Mouse (Mus musculus) liver, adult 2 months (tissue): ENCODE data around the gene Neil3. TPM values are rescaled to one million over a fixed set of nuclear protein-coding genes. Genes with fewer than 3 reads are reported as not detected.

ENCODE experiments used
- DNase-seq: peaks from one replicate; pipeline ENCODE4 v3.0.0-alpha.2; 2011; ENCODE audit warnings: low read depth, low spot score; ENCODE audit errors: extremely low read depth
- H3K27ac ChIP-seq: fragments of 200-500 bp; replicated peaks from 2 replicates; pipeline ENCODE4 v1.5.1; 2012; ENCODE audit warnings: low read depth, mild to moderate bottlenecking, control low read depth, inconsistent platforms, low read length; ENCODE audit not compliant: insufficient read depth
- H3K27me3 ChIP-seq: fragments of 200-500 bp; 2 replicates; pipeline ENCODE4 v1.6.1; 2012; ENCODE audit warnings: mild to moderate bottlenecking, moderate library complexity, low read length, inconsistent platforms; ENCODE audit not compliant: control insufficient read depth, insufficient read depth
- H3K36me3 ChIP-seq: fragments of 200-500 bp; 2 replicates; pipeline ENCODE4 v1.6.1; 2012; ENCODE audit warnings: low read length, inconsistent platforms; ENCODE audit not compliant: control insufficient read depth, insufficient read depth
- H3K4me1 ChIP-seq: fragments of 200-500 bp; 2 replicates; pipeline ENCODE4 v1.6.1; 2011; ENCODE audit warnings: low read length; ENCODE audit not compliant: control insufficient read depth, insufficient read depth
- H3K4me3 ChIP-seq: fragments of 200-500 bp; 2 replicates; pipeline ENCODE4 v1.5.1; 2011; ENCODE audit warnings: low read depth, mild to moderate bottlenecking, control low read depth, low read length, moderate library complexity; ENCODE audit not compliant: insufficient read depth
- H3K79me2 ChIP-seq: fragments of 200-500 bp; 2 replicates; pipeline ENCODE4 v1.6.1; 2012; ENCODE audit warnings: inconsistent platforms, mild to moderate bottlenecking, low read length, moderate library complexity; ENCODE audit not compliant: control insufficient read depth, insufficient read depth
- H3K9ac ChIP-seq: fragments of 200-500 bp; 2 replicates; pipeline ENCODE4 v1.6.1; 2012; ENCODE audit warnings: low read depth, mild to moderate bottlenecking, control low read depth, inconsistent platforms, low read length
- CTCF ChIP-seq: fragments of 200-500 bp; IDR thresholded peaks from 2 replicates; pipeline ENCODE4 v1.5.1; 2011; ENCODE audit warnings: low read depth, low read length, control low read depth
- POLR2A ChIP-seq: fragments of 200-500 bp; IDR thresholded peaks from 2 replicates; pipeline ENCODE4 v1.6.1; 2011; ENCODE audit warnings: low read length, control low read depth; ENCODE audit not compliant: insufficient read depth; ENCODE audit errors: extremely low read depth
- WGBS: fragments of 180-500 bp; shearing (Covaris S2); methylation state at CpG from one replicate; pipeline ENCODE4 v1.1.7; 2018; 5-methylcytosine and 5-hydroxymethylcytosine counted together
- polyA plus RNA-seq: library from polyadenylated mRNA; depleted of rRNA; stranded (reverse); fragments of >200 nt; gene quantifications from 2 replicates; pipeline ENCODE4 v1.2.3, GENCODE M21; 2012
- total RNA-seq: library from RNA; depleted of rRNA; stranded (reverse); fragments of >200 nt; gene quantifications from 2 replicates; pipeline ENCODE4 v1.2.3, GENCODE M21; 2014

The Neil3 gene
- total and polyA plus RNA-seq, 2 experiments: 0.18 TPM; not detected in 1

- Histone ChIP-seq H3K36me3 (no peaks in the 10 kb centered on the region), H3K4me3 (no peak overlapping the region), H3K4me1 (no peaks in the 10 kb centered on the region), H3K79me2 (no peaks in the 10 kb centered on the region), H3K9ac (no peak overlapping the region), H3K27ac (no peak overlapping the region), H3K27me3 (no peaks in the 10 kb centered on the region)
- TF ChIP-seq CTCF (no peak), POLR2A (no peak)
- WGBS: 89% methylated on average over 5 of the region's 5 CpGs
- no peak for DNase-seq
Measured at GRCm38 (mm10) chr8:53604906-53605305, 34.0 kb downstream of the Neil3 start.

GRCm38 (mm10) chr8:53603672-53604071, 35.2 kb downstream of the Neil3 start:
- H3K9ac ChIP-seq: no peak overlapping the region
- no peak overlapping the region for H3K27ac ChIP-seq
- H3K4me3 ChIP-seq: no peak overlapping the region
- H3K36me3 ChIP-seq: no peaks in the 10 kb centered on the region
- H3K79me2 ChIP-seq: no peaks in the 10 kb centered on the region
- no peak for DNase-seq
- no peaks in the 10 kb centered on the region for H3K27me3 ChIP-seq
- no peaks in the 10 kb centered on the region for H3K4me1 ChIP-seq
- 93% methylated on average over 4 of the region's 4 CpGs for WGBS
- TF ChIP-seq CTCF: no peak
- TF ChIP-seq POLR2A: no peak

GRCm38 (mm10) chr8:53600826-53601225, 38.0 kb downstream of the Neil3 start:
- WGBS: 93% methylated on average over 3 of the region's 3 CpGs
- Histone ChIP-seq H3K4me1 (no peaks in the 10 kb centered on the region), H3K27ac (no peak overlapping the region), H3K79me2 (no peaks in the 10 kb centered on the region), H3K27me3 (no peaks in the 10 kb centered on the region), H3K4me3 (no peak overlapping the region), H3K36me3 (no peaks in the 10 kb centered on the region), H3K9ac (no peak overlapping the region)
- DNase-seq: no peak
- TF ChIP-seq CTCF (no peak), POLR2A (no peak)

- Histone ChIP-seq H3K79me2 (no peaks in the 10 kb centered on the region), H3K27ac (no peak overlapping the region), H3K4me1 (no peaks in the 10 kb centered on the region), H3K4me3 (no peak overlapping the region), H3K27me3 (no peaks in the 10 kb centered on the region), H3K36me3 (no peaks in the 10 kb centered on the region), H3K9ac (no peak overlapping the region)
- 96% methylated on average over 11 of the region's 11 CpGs for WGBS
- DNase-seq: no peak
- TF ChIP-seq POLR2A (no peak), CTCF (no peak)
Measured at GRCm38 (mm10) chr8:53600025-53600811, 38.6 kb downstream of the Neil3 start.

GRCm38 (mm10) chr8:53598101-53598500, 40.8 kb downstream of the Neil3 start:
- H3K4me1 ChIP-seq: no peaks in the 10 kb centered on the region
- 91% methylated on average over 1 of the region's 1 CpGs for WGBS
- H3K4me3 ChIP-seq: no peak overlapping the region
- no peaks in the 10 kb centered on the region for H3K27me3 ChIP-seq
- no peak for TF ChIP-seq CTCF
- H3K36me3 ChIP-seq: no peaks in the 10 kb centered on the region
- no peak overlapping the region for H3K9ac ChIP-seq
- H3K79me2 ChIP-seq: no peaks in the 10 kb centered on the region
- H3K27ac ChIP-seq: no peak overlapping the region
- DNase-seq: no peak

- no peaks in the 10 kb centered on the region for H3K36me3 ChIP-seq
- 93% methylated on average over 2 of the region's 2 CpGs for WGBS
- no peaks in the 10 kb centered on the region for H3K79me2 ChIP-seq
- no peak overlapping the region for H3K4me3 ChIP-seq
- TF ChIP-seq CTCF: no peak
- TF ChIP-seq POLR2A: no peak
- no peak overlapping the region for H3K27ac ChIP-seq
- DNase-seq: no peak
- no peak overlapping the region for H3K9ac ChIP-seq
- no peaks in the 10 kb centered on the region for H3K27me3 ChIP-seq
- H3K4me1 ChIP-seq: no peaks in the 10 kb centered on the region
Measured at GRCm38 (mm10) chr8:53591777-53592176, 47.1 kb downstream of the Neil3 start.
